Mouse (Mus musculus): ENCODE data around the gene AC134908.4.
A peak's percentile ranks its signal among the peaks of the same experiment; 100 is the strongest.

The AC134908.4 gene

DNA sequence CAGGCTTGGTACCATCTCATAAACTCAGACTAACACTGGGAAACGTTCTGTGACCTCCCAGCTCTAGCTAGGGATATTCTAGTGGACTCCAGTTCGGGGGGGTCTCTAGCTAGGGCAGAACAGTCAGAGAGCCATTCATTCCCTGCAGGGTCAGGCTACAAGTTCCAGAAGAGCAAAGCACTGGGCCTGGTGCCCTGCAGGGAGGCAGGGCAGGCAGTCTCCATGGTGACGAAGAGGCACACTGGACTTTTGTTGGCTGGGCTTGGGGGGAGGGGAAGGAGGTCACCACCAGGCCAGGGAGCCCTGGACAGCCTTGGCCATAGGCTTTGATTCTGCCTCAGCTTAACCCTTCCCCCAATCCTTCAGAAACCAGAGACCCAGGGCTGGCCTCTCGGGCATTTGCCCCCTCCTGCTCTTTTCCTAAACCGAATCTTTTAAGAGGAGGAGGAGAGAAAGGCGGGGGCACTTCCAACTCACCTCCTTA is at the start of gene AC134908.4:
TSS of gene AC134908.4 (minus strand) at position 51 of the 484 bp plus-strand sequence.
- peak; percentile 70 for DNase-seq

DNA sequence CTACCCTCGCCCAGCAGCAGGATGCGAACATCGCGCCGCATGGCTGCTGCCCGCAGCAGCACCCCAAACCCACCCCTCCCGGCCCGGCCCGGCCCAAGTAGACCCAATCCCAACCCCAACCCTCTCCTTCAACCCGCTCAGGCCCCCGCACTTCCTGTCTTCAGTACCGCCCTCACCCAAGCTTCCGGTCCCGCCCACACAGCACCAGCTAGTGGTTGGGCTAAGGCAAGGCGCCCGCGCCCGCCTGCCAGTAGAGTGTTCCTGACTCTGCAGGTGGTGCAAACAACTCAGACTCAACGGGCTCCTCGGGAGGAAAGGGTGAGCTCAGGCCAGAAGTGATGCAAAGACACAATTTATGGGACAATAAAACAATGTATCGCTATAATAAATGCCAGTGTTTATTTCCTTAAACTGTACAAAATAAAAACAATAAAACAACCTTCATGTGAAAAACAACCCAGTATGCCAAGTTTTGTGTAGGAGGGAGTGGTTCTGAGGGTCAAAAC is 49.0 kb upstream of the AC134908.4 start, which contains the start of gene Rhot2:
TSS of gene Rhot2 (minus strand) at position 456 of the 506 bp plus-strand sequence.
- peak; percentile 95 for DNase-seq

DNA sequence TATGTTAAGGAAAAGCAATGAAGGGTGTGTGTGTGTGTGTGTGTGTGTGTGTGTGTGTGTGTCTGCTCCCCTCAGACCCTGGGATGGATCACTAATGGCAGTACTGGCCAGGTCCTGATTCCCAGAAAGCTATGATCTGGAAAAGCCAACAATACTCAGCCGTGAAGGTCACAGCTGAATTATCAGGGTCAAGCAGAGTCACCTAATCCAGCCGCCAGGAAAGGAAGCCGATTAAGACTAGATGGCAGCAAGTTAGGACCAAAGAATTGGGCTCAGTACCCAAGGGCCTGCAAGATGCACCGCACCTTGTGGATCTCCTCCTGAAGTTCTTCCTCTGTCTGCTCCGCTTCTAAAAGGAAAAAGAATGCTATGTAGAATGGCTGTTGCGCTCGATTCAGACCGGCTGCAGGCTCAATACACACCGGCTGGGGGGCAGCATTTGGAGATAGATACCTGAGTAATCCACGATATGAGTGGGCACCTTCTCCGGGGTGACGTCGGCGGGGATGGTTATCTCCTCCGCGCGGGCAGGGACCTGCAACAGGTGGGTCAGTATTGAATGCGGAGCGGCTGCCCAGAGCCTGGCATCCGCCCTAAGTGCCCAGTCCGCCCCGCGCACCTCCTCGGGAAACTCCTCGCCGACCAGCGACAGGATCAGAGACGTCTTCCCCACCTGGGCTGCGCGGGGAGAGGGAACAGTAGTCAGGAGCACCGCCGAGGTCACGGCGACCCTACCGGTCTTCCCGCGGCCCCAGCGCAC is 48.4 kb upstream of the AC134908.4 start:
- peak; percentile 63 for DNase-seq

DNA sequence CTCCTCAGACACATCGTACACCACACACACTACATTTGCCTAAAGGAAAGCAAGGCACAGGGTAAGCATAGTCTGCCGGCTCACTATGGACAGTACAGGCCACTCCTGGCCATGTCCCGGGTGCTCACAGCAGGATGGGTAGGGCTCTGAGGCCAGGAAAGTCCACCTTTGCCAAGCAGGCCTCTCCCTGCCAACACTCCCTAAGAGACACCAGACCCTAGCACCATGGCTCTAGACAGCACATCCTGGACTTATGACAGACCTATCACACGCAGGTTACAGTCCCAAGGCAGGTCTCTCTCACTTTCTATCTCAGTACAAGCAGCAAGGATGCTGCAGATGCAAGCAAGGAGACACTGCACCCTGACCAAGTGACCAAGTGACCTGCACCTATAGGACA is 47.7 kb upstream of the AC134908.4 start:
- DNase-seq, result peak; percentile 53

DNA sequence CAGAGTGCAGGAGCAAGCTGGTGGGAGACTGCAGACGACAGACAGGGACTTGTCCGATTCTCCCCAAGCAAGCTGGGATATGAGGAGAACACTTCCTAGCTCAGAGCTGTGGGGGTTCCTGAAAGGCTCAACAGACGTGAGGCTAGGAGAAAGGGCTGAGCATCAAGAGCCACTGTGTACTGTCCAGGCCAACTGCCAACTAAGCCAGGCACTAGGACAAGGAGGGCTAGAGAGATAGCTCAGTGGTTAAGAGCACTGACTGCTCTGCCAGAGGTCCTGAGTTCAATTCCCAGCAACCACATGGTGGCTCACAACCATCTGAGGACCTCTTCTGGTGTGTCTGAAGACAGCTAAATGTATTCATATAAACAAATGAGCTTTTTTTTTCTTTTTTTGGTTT is 47.0 kb upstream of the AC134908.4 start:
- peak; percentile 41 for DNase-seq

DNA sequence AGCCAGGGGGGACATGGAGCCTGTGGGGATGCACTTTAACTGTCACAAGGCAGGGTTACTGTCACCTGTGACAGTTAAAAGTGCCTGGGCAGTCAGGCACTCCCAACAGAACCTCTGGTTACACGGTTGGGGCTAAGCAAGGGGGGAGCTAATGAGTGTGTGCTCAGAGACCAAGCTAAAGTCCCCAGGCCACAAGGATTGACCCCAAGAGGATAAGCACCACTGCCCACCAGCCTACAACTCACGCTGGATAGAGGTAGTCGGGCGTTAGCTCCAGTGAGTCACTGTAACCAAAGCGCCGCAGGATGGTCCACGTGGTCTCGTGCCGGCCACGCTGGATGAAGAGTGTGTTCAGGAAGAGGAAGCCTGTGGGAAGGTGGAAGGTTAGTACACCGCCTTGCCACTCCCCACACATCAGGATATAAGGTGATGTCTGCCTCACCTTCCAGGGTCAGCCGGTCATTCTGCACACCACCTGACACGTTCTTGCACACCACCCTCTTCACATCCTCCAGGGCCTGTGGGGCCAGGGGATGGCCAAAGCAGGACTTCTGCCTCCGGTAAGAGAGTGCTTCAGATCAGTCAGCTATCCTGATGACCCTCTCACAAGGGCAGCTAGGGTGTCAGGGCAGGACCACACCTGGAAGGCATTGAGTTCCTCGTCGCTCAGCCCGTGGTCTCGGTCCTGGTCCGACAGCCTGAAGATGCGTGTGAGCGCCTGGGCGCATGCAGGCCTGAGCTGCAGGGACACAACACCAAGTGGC is 45.8 kb upstream of the AC134908.4 start, which contains the start of gene Gm20683:
TSS of gene Gm20683 (minus strand) at position 647 of the 764 bp plus-strand sequence.
- peak; percentile 32 for DNase-seq

DNA sequence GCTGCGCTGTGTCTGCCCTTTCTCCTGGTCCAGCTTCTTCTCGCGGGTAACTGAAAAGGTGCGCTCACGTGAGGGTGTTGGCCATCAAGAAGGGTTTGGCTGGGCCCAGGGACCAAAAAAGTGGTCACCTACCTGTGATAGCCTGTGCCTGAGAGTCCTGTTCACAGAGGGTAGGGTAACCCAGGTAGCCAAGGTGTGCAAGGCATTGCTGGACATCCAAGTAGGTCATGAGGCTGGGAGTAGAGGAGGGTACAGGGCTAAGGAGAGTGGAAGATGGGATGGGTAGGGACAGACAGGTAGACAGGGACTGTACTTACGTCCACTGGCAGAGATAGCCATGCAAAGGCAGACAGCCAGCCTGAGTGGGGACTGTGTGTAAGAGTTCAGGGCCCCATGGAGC is 45.1 kb upstream of the AC134908.4 start:
- DNase-seq, result no peak

DNA sequence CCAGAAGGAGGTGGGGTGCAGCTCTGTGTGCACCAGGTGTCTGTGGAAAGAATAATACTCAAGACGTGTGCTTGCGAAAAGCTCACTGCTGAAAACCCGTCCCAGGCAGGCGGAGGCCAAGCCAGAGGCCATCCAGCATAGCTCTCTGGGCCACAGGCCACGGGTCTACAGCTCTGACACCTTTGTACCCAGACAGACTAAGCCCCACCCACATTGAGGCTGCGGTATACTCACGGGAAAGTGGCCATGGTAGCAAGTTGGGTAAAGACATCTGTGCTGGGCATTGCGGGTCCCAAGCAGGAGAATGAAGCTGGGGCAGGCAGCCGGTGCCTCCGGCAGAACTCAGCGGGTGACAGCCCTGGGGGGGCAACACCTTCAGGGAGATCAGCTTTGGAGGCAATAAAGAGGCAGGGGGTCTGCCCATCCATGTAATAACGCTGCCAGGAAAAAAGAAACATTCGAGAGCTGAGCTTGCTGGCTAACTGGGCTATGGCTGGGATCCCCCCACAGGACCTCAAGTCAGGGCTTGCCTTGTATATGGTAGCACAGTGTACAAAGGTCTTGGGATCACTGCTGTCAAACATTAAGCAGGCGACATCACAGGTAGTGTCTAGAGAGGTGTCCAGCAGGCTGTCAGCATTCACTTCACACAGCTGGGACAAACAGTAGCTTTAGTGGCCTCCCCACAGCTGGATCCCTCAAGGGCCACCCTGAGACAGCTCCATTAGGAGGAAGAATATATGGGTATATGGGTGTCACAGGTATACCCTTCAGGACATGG is 44.2 kb upstream of the AC134908.4 start:
- peak; percentile 55 for DNase-seq

DNA sequence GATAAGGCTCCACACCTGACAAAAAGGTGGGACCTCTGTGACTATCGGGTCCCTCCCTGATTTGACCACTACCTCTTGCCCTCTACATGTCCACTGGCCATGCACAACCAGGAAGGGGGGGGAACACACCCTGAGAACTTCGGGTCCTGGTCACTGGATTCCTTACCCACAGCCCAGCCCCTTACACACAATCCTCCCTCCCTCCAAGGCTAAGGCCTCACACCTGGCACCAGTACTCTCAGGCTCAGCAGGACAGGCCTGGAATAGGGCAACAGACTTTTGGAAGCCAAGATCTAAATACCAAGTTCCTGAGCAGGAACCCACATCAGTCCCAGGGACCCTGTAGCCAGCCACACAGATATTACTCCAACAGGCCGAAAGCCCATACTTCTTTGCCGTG is 43.4 kb upstream of the AC134908.4 start:
- no peak for DNase-seq

DNA sequence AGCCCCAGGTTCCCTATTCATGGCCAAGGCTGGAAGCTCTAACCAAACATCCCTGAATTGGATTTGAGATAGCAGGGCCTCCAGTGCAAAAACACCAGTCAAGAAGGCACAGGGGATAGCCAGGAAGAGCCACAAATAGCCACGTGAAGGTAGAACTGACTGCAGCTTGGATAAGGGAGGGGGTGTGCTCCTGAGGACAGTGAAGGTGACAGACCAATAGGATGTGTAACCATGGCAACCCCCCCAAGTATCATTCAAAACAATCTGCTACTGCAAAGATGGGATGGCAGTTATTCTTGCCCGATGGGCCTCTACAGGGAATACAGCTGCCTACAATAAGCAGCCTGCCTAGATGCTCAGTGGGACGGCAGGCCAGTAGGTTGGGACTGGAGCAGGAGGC is 42.1 kb upstream of the AC134908.4 start:
- DNase-seq, result no peak

DNA sequence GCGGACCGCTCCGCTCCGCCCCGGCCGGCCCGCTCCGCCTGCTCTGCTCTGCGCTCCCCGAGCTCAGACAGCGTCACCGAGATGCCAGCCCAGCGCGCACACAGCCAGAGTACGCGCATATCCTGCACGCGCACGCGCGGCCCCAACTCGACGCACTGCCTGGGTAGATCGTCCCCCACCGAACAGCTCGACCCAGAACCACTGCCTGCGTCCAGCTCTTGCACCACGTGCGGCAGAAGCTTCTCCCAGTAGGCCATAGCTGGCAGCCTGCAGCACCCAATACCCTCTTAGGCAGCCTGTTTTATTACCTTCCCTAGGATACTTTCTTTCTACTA is 41.6 kb upstream of the AC134908.4 start, which contains the start of gene Rhbdl1:
TSS of gene Rhbdl1 (minus strand) at position 220 of the 335 bp plus-strand sequence.
- DNase-seq, result peak; percentile 90

DNA sequence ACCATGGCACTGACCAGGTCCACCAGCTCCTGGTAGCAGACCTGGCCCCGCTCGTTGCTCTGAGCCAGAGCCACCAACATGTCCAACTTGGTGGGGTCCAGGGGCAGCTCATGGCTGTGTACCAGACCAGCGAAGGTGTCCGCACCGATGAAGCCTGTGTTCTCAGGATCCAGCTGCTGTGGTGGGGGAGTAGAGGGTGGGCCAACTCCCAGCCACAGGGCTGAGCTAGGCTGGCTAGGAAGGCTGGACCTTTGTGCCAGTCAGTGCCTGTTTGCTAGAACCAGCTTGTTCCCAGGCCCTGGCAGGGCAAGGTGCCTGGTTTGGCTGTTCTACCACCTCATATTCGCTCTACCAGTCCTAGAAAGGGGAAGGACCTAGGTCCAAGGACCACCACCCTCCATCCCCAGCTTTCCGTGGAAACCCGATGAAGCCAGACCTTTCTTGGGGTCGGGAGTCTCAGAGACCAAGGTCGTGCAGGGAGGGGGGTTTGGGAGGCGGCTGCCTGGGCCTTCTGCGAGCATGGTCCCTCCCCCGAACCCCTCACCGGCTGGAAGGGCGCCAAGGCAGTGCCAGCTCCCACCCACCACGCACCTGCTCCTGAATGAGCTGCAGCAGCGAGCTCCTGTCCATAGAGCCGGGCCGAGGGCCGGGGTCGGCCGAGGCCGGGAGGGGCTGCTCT is 41.1 kb upstream of the AC134908.4 start:
- DNase-seq, result no peak

DNA sequence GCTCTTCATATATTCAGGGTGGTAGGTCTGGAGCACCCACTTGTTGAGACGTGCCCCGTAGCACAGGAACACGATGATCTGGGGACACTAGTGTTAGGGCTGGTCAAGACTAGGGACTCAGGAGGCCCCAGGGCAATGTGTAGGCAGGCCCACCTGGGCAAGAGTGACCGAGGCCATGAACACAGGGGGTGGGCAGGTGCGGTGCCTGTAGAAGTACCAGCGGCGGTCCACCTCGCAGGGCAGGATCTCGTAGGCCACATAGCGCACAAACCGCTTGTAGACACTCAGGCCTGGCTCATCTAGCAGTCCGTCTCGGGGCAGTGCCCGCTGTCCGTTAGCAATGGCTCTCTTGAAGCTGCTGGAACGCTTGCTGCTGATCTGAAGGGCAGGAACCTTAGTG is 40.4 kb upstream of the AC134908.4 start:
- DNase-seq, result peak; percentile 63

DNA sequence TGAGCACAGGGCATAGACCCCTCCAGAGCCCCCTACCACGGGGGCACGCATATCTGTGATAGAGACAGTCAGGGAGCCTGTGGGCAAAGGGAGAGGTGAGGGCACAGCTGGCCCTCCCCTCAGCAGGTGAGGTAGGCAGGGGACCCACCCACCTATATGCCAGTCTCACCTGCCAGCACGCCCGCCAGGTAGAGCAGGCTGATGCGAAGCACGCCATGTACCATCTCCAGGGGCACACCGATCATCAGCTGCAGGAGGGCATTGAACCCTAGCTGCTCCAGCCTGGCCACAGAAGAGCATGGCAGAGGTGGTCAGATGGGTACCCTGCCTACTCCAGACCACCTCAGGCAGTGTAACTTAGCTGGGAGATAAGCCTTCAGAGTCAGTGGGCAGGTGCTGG is 39.8 kb upstream of the AC134908.4 start:
- DNase-seq, result no peak

DNA sequence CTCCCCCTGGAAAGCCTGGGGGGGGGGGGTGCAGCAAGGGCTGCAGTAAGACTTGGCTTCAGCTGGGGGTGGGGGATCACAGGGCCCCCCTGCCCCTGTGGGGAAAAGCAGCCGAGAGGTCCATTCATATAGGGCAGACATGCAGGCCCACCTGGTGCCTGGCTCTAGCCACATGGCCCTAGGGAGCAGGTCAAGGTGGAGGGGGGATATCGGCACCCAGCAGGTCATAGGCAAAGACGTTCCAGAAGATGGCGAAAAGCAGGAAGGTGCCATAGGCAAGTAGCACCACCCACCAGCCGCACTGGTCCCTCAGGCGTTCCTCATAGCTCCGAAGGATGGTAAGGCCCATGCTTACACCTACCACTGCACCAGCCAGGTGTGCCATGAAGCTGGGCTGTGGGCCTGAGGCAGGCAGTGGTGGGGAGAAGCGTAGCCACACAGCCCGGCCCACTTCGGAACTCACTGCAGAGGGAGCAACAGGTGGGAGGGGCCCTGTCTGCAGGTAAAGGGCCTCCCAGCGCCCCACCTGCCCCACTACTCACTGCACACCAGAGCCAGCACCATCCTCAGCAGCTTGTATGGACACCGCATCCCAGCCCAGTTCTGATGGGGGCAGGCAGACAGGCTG is 39.2 kb upstream of the AC134908.4 start:
- DNase-seq, result peak; percentile 76

DNA sequence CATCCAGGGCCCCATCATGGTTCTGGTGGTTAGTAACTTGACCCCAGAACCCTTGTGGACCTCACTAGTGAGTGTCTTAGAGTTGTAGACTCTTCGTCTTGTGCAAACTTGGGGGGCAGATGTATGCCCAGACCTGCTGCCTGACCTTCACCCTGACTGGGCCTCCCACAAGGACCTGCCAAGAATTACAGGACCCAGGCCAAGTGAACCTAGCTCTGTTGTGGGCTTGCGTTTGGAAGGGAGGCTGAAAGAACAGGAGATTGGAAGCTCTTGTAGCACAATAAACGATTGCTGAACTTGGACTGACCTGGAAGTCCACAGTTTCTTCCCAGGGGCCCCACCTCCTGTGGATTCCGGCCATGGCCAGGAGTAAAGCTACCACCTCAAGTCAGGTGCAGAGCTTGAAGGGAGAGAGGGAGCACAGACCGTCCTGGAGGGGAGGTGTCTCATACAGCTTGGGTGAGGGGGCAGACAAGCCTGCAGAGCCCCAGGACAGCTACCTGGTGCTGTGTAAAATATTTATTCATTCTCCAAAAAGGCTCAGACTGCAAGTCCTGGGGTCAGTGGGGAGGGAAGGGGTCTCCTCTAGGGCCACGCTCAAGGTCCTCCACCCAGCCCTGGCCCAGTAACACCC is 38.6 kb upstream of the AC134908.4 start:
- peak; percentile 75 for DNase-seq

DNA sequence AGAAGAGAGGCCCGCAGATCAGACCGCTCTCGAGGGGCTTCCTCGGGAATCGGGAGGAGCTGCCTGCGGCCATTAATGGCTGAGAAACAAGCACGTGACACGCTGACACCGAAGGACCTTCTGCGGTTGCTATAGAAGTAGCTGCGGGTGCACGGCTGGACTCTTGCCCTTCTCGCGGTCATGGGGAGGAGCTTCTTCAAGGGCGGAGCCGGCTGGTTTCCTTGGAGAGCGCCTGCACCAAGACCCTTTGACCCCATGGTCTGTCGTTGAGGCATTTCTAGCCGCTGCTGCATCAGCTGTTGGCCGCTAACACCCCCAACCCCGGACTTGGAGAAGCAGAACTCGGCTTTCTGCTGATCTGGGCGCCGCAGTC is 37.8 kb upstream of the AC134908.4 start, which contains the start of gene Stub1:
TSS of gene Stub1 (minus strand) at position 114 of the 373 bp plus-strand sequence.
- no peak for DNase-seq

DNA sequence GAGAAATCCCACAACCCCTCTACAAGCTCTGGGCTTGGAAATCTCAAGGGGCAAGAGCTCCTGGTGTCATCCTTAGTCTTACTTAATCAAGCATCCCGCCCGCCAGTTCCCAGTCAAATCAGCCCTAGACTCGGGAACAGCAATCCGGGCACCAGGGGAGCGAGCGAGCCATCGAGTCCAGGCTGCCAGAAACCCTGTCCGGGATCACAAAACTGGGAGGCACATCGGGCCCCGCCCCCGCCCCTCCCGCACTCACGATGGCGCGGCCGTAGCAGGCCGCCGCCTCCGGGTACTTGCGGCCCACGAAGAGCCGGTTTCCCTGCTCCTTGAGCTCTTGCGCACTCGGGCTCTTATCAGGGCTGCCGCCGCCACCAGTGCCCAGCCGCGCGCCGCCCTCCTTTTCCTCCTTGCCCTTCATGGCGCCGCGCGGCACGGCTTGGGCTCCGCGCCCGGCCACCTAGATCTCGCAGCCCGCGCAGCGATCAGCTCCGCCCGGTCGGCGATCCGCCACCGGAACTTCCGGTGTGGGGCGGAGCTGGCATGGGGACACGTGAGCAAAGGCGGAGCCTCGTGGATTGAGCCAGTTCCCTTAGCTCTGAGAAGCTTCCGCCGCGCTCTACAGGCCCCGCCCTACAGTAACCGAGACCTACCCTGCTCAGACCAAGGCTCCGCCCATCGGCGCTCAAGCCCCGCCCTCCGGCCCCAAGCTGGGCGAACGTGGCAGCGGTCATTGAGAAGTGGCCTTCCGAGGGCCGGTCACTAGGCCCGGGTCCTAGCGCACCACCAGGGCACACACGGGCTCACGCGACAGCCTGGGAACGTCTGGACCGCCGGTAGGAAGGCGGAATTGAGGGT is 37.2 kb upstream of the AC134908.4 start:
- peak; percentile 99 for DNase-seq

DNA sequence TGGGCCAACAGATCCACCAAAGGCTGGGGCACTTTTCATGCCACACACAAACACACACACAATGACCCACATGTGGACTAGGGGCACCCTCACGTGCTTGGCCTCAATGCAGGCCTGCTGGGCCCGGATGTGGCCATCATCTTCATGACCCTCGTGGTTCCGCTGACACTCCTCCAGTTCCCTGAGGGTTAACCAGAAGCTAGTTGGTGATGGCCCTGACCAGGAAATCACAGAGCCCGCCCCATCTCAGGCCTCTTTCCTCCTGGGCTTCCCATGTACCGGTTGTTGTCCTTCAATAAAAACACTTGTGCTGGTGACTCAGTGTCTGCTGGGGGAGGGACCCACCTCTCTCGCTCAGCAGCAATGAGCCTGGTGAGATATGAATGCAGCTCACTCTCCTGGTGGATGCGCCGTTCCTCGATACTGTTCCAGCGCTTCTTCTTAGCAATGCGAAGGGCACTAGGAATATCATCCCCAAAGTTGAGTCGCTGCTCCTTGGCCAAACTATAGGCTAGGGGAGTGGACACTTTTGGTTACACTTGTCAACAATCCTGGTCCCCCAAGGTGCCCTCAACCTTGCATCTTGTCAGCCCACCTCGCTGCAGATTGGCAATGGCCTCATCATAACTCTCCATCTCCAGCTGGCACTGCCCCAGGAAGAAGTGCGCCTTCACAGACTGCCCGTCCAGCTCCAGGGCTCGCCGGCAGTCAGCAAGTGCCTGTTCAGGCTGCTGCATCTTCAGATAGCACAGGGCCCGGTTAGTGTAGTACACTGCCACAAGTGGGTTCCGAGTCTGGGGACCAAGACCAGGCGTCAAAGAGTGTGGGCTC is 36.2 kb upstream of the AC134908.4 start:
- peak; percentile 80 for DNase-seq
